Mouse (Mus musculus) T-cell, adult 2 months (primary cell): ENCODE data around the gene Milr1.
"Not testable (repeated sequence)": the region's sequence is repeated elsewhere in the genome, so short reads cannot be mapped to it uniquely, and the experiment has no call there.

Experiments
- DNase-seq: peaks from one replicate; pipeline ENCODE4 v3.0.0; 2022; ENCODE audit warnings: low spot score

Milr1 gene

DNA sequence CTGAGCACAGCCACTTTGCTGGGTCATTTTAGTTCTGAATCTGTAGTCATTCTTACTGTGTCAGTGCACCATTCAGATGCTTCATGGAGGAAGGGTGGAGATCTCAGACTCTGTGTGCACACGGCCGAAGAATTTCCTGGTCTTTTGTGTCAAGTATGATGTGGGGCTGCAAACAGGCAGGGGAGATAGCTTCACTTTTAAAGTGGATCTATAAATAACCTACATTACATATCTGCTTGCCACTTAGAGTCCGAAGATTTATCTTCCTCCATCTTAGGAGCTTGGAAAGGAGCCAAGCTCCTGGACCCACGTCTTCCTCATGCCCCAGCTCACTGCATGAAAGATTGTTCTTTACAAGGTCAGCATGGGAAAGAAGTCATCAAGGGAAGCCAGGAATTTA, 20.3 kb upstream of the Milr1 start:
- no peak for DNase-seq

DNA sequence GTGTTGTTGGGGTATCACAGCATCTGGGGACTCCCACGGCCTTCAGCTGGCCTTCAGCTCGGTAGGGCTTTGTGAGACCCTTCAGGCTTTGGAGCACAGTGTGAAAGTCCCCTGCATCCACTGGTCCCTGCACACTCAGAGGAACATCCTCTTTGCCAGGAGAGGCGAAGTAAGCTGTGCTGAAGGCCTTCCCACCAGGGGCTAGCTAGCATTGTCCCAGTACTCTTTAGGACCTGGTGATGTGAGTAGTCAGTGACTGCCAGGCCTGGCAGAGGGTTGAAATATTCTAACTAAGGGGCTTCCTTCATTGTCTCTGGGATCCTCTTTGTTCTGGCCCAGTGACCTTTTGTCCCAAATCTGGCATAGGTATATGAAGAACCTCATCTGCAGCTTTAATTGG, 14.4 kb upstream of the Milr1 start:
- DNase-seq: no peak

DNA sequence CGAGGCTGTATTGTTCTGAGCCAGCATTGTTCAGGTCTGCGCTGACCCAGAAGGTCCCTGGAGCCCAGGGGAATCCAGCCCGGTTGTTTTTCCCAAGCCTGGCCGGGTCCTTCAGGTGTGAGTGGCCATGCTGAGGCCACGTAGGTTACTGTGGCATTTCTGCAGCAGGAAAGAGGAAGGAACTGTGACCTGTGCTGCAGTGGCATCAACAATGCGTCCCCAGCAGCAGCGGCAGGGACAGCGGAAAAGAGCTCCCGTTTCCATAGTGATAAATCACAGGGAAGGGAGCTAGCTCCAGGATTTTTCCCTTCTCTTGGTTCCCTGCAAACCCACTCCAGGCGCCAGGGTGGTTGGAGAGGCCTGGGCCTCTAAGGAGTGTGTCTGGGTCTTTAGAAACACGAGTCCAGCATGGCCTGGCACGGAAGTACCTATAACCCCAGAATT, 13.8 kb upstream of the Milr1 start:
- no peak for DNase-seq

DNA sequence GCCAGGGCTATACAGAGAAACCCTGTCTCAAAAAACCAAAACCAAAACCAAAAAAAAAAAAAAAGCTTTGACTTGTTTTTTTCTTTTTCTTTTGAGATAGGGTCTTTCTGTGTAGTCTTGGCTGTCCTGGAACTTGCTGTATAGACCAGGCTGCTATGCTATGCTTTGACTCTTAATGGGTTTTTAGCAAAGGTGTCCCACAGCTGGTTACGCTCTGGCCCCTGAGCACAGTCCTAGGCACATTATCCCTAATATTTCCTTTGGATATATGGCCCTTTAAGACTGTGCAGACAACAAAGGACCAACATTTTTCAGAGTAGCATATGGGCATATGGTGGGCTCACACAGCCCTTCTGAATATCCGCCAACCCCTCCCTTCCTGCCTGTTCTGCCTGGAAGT, 11.9 kb upstream of the Milr1 start:
- DNase-seq: no peak

DNA sequence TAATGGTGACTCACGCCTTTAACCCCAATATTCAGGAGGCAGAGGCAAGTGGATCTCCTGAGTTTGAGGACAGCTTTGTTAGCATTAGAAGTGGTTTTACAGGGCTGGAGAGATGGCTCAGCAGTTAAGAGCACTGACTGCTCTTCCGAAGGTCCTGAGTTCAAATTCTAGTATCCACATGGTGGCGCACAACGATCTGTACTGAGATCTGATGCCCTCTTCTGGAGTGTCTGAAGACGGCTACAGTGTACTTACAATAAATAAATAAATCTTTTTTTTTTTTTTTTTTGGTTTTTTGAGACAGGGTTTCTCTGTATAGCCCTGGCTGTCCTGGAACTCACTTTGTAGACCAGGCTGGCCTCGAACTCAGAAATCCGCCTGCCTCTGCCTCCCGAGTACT, 10.3 kb upstream of the Milr1 start:
- DNase-seq: not testable (repeated sequence)

DNA sequence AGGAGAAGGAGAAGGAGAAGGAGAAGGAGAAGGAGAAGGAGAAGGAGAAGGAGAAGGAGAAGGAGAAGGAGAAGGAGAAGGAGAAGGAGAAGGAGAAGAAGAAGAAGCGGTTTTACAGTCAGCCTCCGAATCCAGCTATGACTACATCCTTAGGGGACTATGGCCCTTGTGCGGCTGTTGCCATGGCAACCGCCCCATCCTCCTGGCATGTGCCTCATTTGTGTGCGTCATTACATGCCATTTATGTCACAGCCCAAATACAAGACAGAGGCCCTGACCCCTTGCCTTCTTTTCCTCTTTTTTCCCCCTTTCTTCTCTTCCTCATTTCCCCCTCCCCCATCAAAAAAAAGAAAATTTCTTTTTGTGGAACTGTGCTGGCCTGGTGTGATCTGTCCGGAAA, 9.8 kb upstream of the Milr1 start:
- DNase-seq: no peak

DNA sequence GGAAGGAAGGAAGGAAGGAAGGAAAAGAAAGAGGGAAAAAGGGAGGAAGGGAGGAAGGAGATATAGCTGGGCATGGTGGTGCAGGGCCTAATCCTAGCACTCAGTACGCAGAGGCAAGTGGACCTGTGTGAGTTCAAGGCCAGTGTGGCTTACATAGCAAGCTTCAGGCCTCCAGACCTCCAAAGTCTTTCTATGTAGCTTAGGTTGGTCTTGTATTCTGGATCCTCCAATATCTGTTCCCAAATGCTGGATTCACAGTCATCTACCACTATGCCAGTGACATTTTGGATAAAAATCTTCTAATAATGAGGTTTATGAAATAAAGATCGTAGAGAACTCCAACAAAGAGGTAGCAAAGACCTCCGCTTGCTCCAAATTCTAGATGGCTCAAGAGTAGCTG, 9.2 kb upstream of the Milr1 start:
- DNase-seq: no peak

GRCm38 (mm10) chr11:106742388-106742841, 8.6 kb upstream of the Milr1 start:
- peak; percentile 63 for DNase-seq

DNA sequence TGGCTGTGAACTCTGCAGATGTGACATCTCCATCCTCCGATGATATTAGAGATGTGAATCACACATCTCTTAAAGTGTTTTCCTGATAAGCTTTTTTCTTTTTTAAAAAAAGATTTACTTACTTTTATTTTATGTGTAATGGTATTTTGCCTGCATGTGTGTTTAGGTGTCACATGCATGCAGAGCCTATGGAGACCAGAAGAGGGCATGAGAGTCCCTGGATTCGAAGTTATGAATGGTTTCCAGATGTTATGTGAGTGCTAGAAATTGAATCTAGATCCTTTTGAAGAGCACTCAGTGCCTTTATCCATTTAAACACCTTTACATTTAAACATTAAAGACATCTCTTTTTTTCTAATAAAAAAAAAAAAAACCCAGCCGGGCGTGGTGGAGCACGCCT, 6.1 kb upstream of the Milr1 start:
- no peak for DNase-seq

DNA sequence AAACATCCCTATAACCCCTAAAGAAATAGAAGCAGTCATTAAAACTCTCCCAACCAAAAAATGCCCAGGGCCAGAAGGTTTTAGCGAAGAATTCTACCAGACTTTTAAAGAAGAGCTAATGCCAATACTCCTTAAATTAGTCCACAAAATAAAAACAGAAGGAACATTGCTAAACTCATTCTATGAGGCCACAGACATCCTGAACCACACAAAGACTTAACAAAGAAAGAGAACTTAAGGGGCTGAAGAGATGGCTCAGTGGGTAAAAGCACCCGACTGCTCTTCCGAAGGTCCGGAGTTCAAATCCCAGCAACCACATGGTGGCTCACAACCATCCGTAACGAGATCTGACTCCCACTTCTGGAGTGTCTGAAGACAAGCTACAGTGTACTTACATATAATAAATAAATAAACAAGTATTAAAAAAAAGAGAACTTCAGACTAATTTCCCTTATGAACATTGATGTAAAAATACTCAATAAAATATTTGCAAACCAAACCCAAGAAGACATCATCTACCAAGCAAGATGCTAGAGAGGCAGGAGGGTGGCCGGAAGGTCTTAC, 1.4 kb upstream of the Milr1 start:
- DNase-seq: not testable (repeated sequence)

GRCm38 (mm10) chr11:106750121-106750751, 790 bp upstream of the Milr1 start, which contains the start of gene Pecam1:
Gene Pecam1, minus strand, starts transcription at chr11:106750628.
- DNase-seq: peak; percentile 86

DNA sequence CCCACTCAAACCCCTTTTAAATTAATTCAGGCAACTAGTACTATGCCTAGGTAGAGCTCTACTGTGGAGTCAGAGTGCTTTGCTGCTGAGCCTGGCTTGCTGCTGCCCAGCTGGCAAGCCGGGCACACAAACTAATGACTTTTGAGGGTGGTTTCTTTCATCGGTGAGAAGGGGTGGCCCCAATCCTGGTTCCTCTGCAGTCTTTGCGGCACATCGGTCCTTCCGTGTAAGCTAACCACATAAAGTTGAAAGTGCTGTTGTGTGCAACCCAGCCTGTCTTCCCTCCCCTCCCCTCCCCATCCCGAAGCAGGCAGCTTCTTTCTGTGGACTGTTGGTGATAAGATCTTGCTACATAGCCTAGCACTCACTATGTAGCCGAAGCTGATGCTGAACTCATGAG, 1.1 kb downstream of the Milr1 start:
- peak; percentile 78 for DNase-seq

DNA sequence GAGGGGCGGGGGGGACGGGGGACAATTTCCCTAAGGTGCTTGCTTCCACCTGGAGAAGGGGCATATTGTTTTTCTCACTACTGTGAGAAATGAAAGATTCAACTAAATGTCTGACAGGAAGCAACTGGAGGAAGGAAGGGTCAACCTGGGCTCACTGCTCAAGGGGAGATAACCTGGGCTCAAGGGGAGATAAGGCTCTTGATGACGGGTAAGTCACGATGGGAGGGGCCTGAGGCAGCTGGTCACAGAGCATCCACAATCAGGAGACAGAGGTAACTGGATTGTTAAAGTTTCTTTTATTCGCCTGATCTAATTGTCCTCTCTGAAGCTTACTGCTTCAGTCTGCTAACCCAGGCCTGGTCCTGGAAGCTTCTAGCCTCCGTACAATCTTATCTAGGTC, 2.3 kb downstream of the Milr1 start:
- no peak for DNase-seq

- no peak for DNase-seq
Observed at GRCm38 (mm10) chr11:106755583-106755982, 4.6 kb downstream of the Milr1 start.

GRCm38 (mm10) chr11:106759028-106759427, 8.0 kb downstream of the Milr1 start:
- no peak for DNase-seq

DNA sequence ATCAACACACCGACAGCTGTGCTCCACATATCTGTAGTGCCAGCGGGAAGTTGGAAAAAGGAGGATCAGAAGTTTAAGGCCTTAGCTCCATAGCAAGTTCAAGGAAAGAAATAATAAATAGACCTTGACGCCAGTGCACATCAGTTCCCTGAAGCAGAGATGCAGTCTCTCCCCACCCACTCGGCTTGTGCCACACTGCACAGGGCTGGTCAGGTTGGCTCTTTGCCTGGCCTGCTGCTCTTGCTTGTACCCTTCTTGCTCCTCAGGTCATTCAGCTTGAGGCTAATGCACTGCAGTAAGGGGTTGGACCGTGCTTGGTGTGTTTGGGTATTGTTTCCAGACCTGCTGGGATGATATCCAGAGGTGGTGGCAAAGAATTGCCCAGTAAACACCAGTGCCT, 9.5 kb downstream of the Milr1 start:
- no peak for DNase-seq

GRCm38 (mm10) chr11:106762139-106762799, 11.2 kb downstream of the Milr1 start:
- peak; percentile 70 for DNase-seq

- no peak for DNase-seq
Observed at GRCm38 (mm10) chr11:106762800-106763185, 11.8 kb downstream of the Milr1 start.

- no peak for DNase-seq
Observed at GRCm38 (mm10) chr11:106766611-106767162, 15.7 kb downstream of the Milr1 start.

- no peak for DNase-seq
Observed at GRCm38 (mm10) chr11:106767516-106767915, 16.5 kb downstream of the Milr1 start.

- DNase-seq: peak; percentile 56
Observed at GRCm38 (mm10) chr11:106770195-106770974, 19.4 kb downstream of the Milr1 start.

DNA sequence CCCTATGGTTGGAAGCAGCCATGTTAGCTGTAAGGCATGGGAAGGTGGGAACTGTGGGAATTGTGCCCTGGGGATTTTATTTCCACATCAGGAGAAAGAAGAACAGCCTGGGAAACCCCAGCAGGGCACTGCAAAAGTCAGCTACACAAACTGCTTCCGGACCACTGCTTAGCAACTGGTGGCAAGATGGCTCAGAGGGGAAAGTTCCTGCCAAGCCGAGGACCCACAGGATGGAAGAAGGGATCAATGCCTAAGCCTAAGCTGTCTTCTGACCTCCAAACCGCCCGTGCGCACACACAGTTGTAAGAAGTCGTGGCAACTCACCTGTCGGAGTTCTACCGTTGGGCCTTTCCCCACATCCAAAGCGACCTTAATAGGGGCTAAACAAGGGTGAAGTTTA, 22.0 kb downstream of the Milr1 start:
- no peak for DNase-seq
